Mouse (Mus musculus) neural tube, embryonic 11.5 days (tissue): ENCODE data around the gene Kcnq2. TPM values are rescaled to one million over a fixed set of nuclear protein-coding genes. Genes with fewer than 3 reads are reported as not detected.

ENCODE experiments used
- ATAC-seq: fragments of 200-750 bp; cut with Nextera tagmentation; 2 replicates; pipeline ENCODE4 v1.8.0; 2017; ENCODE audit warnings: moderate number of reproducible peaks, mild to moderate bottlenecking, moderate TSS enrichment, moderate library complexity; ENCODE audit not compliant: insufficient read depth, low FRiP score, low TSS enrichment
- DNase-seq: peaks from one replicate; pipeline ENCODE4 v3.0.0-alpha.2; 2015; ENCODE audit warnings: low spot score
- H3K27ac ChIP-seq: fragments of 300-500 bp; sonication (generic); 2 replicates; pipeline ENCODE4 v1.5.1; 2014; ENCODE audit warnings: low read depth, mild to moderate bottlenecking, low read length
- H3K27me3 ChIP-seq: fragments of 300-500 bp; sonication (generic); 2 replicates; pipeline ENCODE4 v1.6.1; 2014; ENCODE audit warnings: mild to moderate bottlenecking, low read length, mixed read lengths; ENCODE audit not compliant: control insufficient read depth, insufficient read depth
- H3K36me3 ChIP-seq: fragments of 300-500 bp; sonication (generic); 2 replicates; pipeline ENCODE4 v1.6.1; 2014; ENCODE audit warnings: mild to moderate bottlenecking, low read length, moderate library complexity, mixed read lengths; ENCODE audit not compliant: control insufficient read depth, insufficient read depth
- H3K4me1 ChIP-seq: fragments of 300-500 bp; sonication (generic); 2 replicates; pipeline ENCODE4 v1.6.1; 2014; ENCODE audit warnings: low read length, mixed read lengths; ENCODE audit not compliant: control insufficient read depth, insufficient read depth
- H3K4me2 ChIP-seq: fragments of 300-500 bp; sonication (generic); 2 replicates; pipeline ENCODE4 v1.6.1; 2014; ENCODE audit warnings: low read depth, mild to moderate bottlenecking, moderate library complexity
- H3K4me3 ChIP-seq: fragments of 300-500 bp; sonication (generic); 2 replicates; pipeline ENCODE4 v1.5.1; 2014; ENCODE audit warnings: low read depth, low read length
- H3K9ac ChIP-seq: fragments of 300-500 bp; sonication (generic); 2 replicates; pipeline ENCODE4 v1.6.1; 2014; ENCODE audit warnings: mild to moderate bottlenecking, low read length
- H3K9me3 ChIP-seq: fragments of 300-500 bp; sonication (generic); 2 replicates; pipeline ENCODE4 v1.6.1; 2016; ENCODE audit warnings: low read length; ENCODE audit not compliant: control insufficient read depth
- WGBS: fragments of 180-500 bp; shearing (Covaris S2); extraction: QIAGEN DNeasy Blood & Tissue Kit; methylation state at CpG from one replicate; pipeline ENCODE4 v1.1.7; 2014; 5-methylcytosine and 5-hydroxymethylcytosine counted together
- polyA plus RNA-seq: library from polyadenylated mRNA; unstranded; fragments of >200 nt; fragmentation: Nextera tagmentation; extraction: Ambion mirVana; gene quantifications from 2 replicates; pipeline ENCODE4 v1.2.1, GENCODE M21; 2014

Gene Kcnq2
- polyA plus RNA-seq, 1 experiment from 2014 or later: 17.1 TPM

- Histone ChIP-seq H3K9ac (peak overlapping the region; percentile 5; the same call in 1 of the 2 replicates), H3K9me3 (no peaks in the 10 kb centered on the region), H3K4me2 (no peak overlapping the region), H3K36me3 (no peaks in the 10 kb centered on the region), H3K4me1 (peaks cover 7% of the 10 kb centered on the region), H3K27ac (peak overlapping the region; percentile 80), H3K27me3 (no peaks in the 10 kb centered on the region), H3K4me3 (no peak overlapping the region)
- DNase-seq (peak; percentile 43), ATAC-seq (peak; percentile 67)
- 25% methylated on average over 2 of the region's 2 CpGs for WGBS
These were observed 32.9 kb downstream of the Kcnq2 start for GRCm38 (mm10) chr2:181102161-181102560.

- Histone ChIP-seq H3K9ac (no peak overlapping the region; the same call in 1 of the 2 replicates), H3K27ac (peak overlapping the region; percentile 80), H3K36me3 (no peaks in the 10 kb centered on the region), H3K4me3 (no peak overlapping the region), H3K9me3 (no peaks in the 10 kb centered on the region), H3K27me3 (no peaks in the 10 kb centered on the region), H3K4me1 (peaks cover 7% of the 10 kb centered on the region), H3K4me2 (no peak overlapping the region)
- WGBS: 54% methylated on average over 1 of the region's 1 CpGs
- DNase-seq: no peak
- ATAC-seq: peak; percentile 38; the same call in 1 of the 2 replicates
These were observed 33.5 kb downstream of the Kcnq2 start for GRCm38 (mm10) chr2:181101626-181102025.

- Histone ChIP-seq H3K9me3 (no peaks in the 10 kb centered on the region), H3K4me2 (no peak overlapping the region), H3K9ac (no peak overlapping the region), H3K27ac (no peak overlapping the region), H3K36me3 (no peaks in the 10 kb centered on the region), H3K4me1 (peaks cover 7% of the 10 kb centered on the region), H3K27me3 (no peaks in the 10 kb centered on the region), H3K4me3 (no peak overlapping the region)
- ATAC-seq (no peak), DNase-seq (no peak)
- WGBS: 91% methylated on average over 2 of the region's 2 CpGs
These were observed 35.0 kb downstream of the Kcnq2 start for GRCm38 (mm10) chr2:181100087-181100486.

- Histone ChIP-seq H3K9ac (no peak overlapping the region), H3K27me3 (no peaks in the 10 kb centered on the region), H3K27ac (no peak overlapping the region), H3K4me2 (no peak overlapping the region), H3K4me3 (no peak overlapping the region), H3K9me3 (no peaks in the 10 kb centered on the region), H3K4me1 (no peaks in the 10 kb centered on the region), H3K36me3 (no peaks in the 10 kb centered on the region)
- ATAC-seq (no peak), DNase-seq (no peak)
- 87% methylated on average over 3 of the region's 3 CpGs for WGBS
These were observed 45.0 kb downstream of the Kcnq2 start for GRCm38 (mm10) chr2:181090123-181090522.

GRCm38 (mm10) chr2:181084997-181085396, 50.1 kb downstream of the Kcnq2 start:
- no peaks in the 10 kb centered on the region for H3K4me1 ChIP-seq
- H3K4me2 ChIP-seq: no peak overlapping the region
- no peak overlapping the region for H3K9ac ChIP-seq
- H3K4me3 ChIP-seq: no peak overlapping the region
- no peaks in the 10 kb centered on the region for H3K27me3 ChIP-seq
- no peaks in the 10 kb centered on the region for H3K36me3 ChIP-seq
- DNase-seq (no peak), ATAC-seq (no peak)
- no peaks in the 10 kb centered on the region for H3K9me3 ChIP-seq
- WGBS: 63% methylated on average over 8 of the region's 8 CpGs
- no peak overlapping the region for H3K27ac ChIP-seq

GRCm38 (mm10) chr2:181083945-181084344, 51.2 kb downstream of the Kcnq2 start:
- no peak overlapping the region for H3K27ac ChIP-seq
- no peaks in the 10 kb centered on the region for H3K4me1 ChIP-seq
- H3K9me3 ChIP-seq: no peaks in the 10 kb centered on the region
- 67% methylated on average over 4 of the region's 4 CpGs for WGBS
- ATAC-seq (no peak), DNase-seq (no peak)
- H3K27me3 ChIP-seq: no peaks in the 10 kb centered on the region
- H3K4me2 ChIP-seq: no peak overlapping the region
- no peak overlapping the region for H3K9ac ChIP-seq
- no peaks in the 10 kb centered on the region for H3K36me3 ChIP-seq
- H3K4me3 ChIP-seq: no peak overlapping the region

- WGBS: 69% methylated on average over 5 of the region's 5 CpGs
- no peak for ATAC-seq
These were observed 54.2 kb downstream of the Kcnq2 start for GRCm38 (mm10) chr2:181080886-181081285.

GRCm38 (mm10) chr2:181079518-181079917, 55.6 kb downstream of the Kcnq2 start:
- Histone ChIP-seq H3K36me3 (no peaks in the 10 kb centered on the region), H3K9me3 (no peaks in the 10 kb centered on the region), H3K27me3 (no peaks in the 10 kb centered on the region), H3K9ac (no peak overlapping the region), H3K4me3 (no peak overlapping the region), H3K4me1 (no peaks in the 10 kb centered on the region), H3K4me2 (no peak overlapping the region), H3K27ac (no peak overlapping the region)
- no peak for ATAC-seq
- WGBS: 100% methylated on average over 2 of the region's 2 CpGs
- DNase-seq: no peak

More at GRCm38 (mm10) chr2:181080886-181081285, 54.2 kb downstream of the Kcnq2 start:
- Histone ChIP-seq H3K9ac (no peak overlapping the region), H3K27me3 (no peaks in the 10 kb centered on the region), H3K27ac (no peak overlapping the region), H3K9me3 (no peaks in the 10 kb centered on the region), H3K4me1 (no peaks in the 10 kb centered on the region), H3K36me3 (no peaks in the 10 kb centered on the region), H3K4me2 (no peak overlapping the region), H3K4me3 (no peak overlapping the region)
- no peak for DNase-seq

- ATAC-seq (no peak), DNase-seq (no peak)
- H3K9ac ChIP-seq: no peak overlapping the region
- H3K36me3 ChIP-seq: no peaks in the 10 kb centered on the region
- no peak overlapping the region for H3K4me3 ChIP-seq
- no peaks in the 10 kb centered on the region for H3K27me3 ChIP-seq
- no peaks in the 10 kb centered on the region for H3K9me3 ChIP-seq
- H3K4me2 ChIP-seq: no peak overlapping the region
- H3K4me1 ChIP-seq: no peaks in the 10 kb centered on the region
- WGBS: 91% methylated on average over 2 of the region's 2 CpGs
- H3K27ac ChIP-seq: no peak overlapping the region
These were observed 56.2 kb downstream of the Kcnq2 start for GRCm38 (mm10) chr2:181078908-181079307.
